Mouse (Mus musculus) hindbrain, embryonic 13.5 days (tissue): ENCODE measurements around the gene Hoxb13. TPM values are rescaled to one million over a fixed set of nuclear protein-coding genes. Genes with fewer than 3 reads are reported as not detected.

Source experiments
- ATAC-seq: fragments of 200-750 bp; cut with Nextera tagmentation; 2 replicates; pipeline ENCODE4 v1.8.0; 2017; ENCODE audit warnings: moderate TSS enrichment; ENCODE audit not compliant: low FRiP score
- H3K27ac ChIP-seq: fragments of 300-500 bp; sonication (generic); 2 replicates; pipeline ENCODE4 v1.5.1; 2015; ENCODE audit warnings: inconsistent platforms, mild to moderate bottlenecking, moderate library complexity
- H3K27me3 ChIP-seq: fragments of 300-500 bp; sonication (generic); 2 replicates; pipeline ENCODE4 v1.6.1; 2015; ENCODE audit warnings: mild to moderate bottlenecking, inconsistent platforms
- H3K36me3 ChIP-seq: fragments of 300-500 bp; sonication (generic); 2 replicates; pipeline ENCODE4 v1.6.1; 2015; ENCODE audit warnings: mild to moderate bottlenecking, inconsistent platforms
- H3K4me1 ChIP-seq: fragments of 300-500 bp; sonication (generic); replicated peaks from 2 replicates; pipeline ENCODE4 v1.6.1; 2015; ENCODE audit warnings: inconsistent platforms
- H3K4me2 ChIP-seq: fragments of 300-500 bp; sonication (generic); 2 replicates; pipeline ENCODE4 v1.6.1; 2015; ENCODE audit warnings: inconsistent platforms, mild to moderate bottlenecking, moderate library complexity
- H3K4me3 ChIP-seq: fragments of 300-500 bp; sonication (generic); 2 replicates; pipeline ENCODE4 v1.5.1; 2015; ENCODE audit warnings: mild to moderate bottlenecking, inconsistent platforms
- H3K9ac ChIP-seq: fragments of 300-500 bp; sonication (generic); 2 replicates; pipeline ENCODE4 v1.6.1; 2015; ENCODE audit warnings: mild to moderate bottlenecking, inconsistent platforms
- H3K9me3 ChIP-seq: fragments of 300-500 bp; sonication (generic); 2 replicates; pipeline ENCODE4 v1.6.1; 2016; ENCODE audit warnings: inconsistent platforms
- WGBS: fragments of 180-500 bp; shearing (Covaris S2); methylation state at CpG from one replicate; pipeline ENCODE4 v1.1.7; 2015; 5-methylcytosine and 5-hydroxymethylcytosine counted together
- polyA plus RNA-seq: library from polyadenylated mRNA; unstranded; fragments of >200 nt; fragmentation: Nextera tagmentation; extraction: Ambion mirVana; gene quantifications from 2 replicates; pipeline ENCODE4 v1.2.1, GENCODE M21; 2015

The Hoxb13 gene
- polyA plus RNA-seq: not detected in 2 replicates

DNA sequence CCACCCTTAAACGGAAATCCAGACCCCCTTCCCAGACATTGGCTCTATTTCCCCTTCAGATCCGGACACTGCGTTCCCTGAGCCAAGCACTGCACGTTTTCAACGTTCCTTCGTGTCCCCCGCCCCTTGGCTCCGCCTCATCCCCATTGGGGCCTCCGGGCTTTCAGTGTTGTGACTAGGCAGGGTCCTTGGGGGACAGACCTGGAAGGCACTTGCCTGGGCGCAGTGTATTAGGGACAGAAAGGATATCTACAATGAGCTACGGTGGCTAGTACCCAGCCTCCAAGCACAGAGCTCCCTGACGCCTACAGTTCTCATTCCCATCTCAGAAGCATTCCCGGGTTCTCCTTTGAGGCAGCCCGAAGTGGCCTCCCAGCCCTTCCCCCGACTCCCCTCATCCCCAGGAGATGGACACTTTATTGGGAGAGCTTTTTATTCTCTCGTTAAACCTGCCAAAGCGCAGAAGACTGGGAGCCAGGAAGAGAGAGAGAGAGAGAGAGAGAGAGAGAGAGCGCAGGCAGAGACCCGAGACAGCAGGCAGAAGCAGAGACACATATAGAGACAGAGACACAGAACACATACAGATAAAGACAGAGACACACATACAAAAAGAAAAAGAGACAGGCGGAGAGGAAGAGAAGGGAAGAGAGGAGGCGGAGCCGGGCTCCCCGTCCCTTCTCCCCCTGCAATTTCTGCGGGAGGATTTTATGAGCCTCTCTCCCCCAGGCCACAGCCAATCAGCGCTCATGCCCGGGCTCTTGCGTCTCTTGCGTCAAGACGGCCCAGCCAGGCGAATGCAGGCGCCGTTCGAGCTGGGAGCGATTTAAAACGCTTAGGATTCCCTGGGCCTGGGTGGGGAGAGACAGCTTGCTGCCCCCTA is at the start of gene Hoxb13:
TSS of gene Hoxb13 (plus strand) at position 796 of the 880 bp plus-strand sequence.
- no peaks in the 10 kb centered on the region for H3K36me3 ChIP-seq
- H3K9me3 ChIP-seq: no peaks in the 10 kb centered on the region
- H3K4me1 ChIP-seq: 0 out of 2 replicates have a peak, but pooled peaks cover 5% of the 10 kb centered on the region
- H3K4me2 ChIP-seq: no peak within 1 kb of the TSS
- WGBS: under 1% methylated on average over 29 of the region's 35 CpGs
- ATAC-seq: no peak
- peaks cover 99% of the 10 kb centered on the region for H3K27me3 ChIP-seq
- H3K4me3 ChIP-seq: no peak within 1 kb of the TSS; the same call in 1 of the 2 replicates
- no peak within 1 kb of the TSS for H3K27ac ChIP-seq
- H3K9ac ChIP-seq: no peak within 1 kb of the TSS

GRCm38 (mm10) chr11:96145622-96146270 is 48.4 kb upstream of the Hoxb13 start:
- 4% methylated on average over 15 of the region's 15 CpGs for WGBS
- peaks cover 10% of the 10 kb centered on the region; the same call in 1 of the 2 replicates for H3K4me1 ChIP-seq
- H3K4me3 ChIP-seq: 0 out of 2 replicates have a peak overlapping the region, but pooled peaks have one; percentile 7
- peaks cover 62% of the 10 kb centered on the region for H3K27me3 ChIP-seq
- H3K27ac ChIP-seq: no peak overlapping the region
- no peaks in the 10 kb centered on the region for H3K9me3 ChIP-seq
- peak overlapping the region; percentile 39; the same call in 1 of the 2 replicates for H3K9ac ChIP-seq
- 0 out of 2 replicates have a peak, but pooled peaks have one; percentile 54 for ATAC-seq
- H3K36me3 ChIP-seq: no peaks in the 10 kb centered on the region
- peak overlapping the region; percentile 36 for H3K4me2 ChIP-seq

DNA sequence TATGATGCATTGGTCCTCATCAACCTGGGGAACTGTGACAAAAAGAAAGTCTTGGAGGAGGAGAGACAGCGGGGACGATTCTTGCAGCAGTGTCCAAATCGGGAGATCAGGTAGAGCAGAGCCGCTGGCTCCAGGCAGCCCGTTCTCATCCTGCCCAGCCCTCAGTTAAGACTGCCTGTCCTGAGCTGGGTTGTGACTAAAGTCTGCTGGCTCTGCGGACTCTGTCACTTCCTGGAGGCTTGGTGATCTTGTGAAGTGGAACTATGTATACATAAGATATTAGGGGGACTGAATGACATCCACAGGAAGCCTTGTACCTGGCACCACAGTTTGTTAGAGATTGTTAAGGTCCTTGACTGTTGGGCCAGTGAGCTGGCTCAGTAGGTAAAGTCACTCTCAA is 46.6 kb upstream of the Hoxb13 start:
- no peak overlapping the region for H3K4me3 ChIP-seq
- no peak for ATAC-seq
- peaks cover 8% of the 10 kb centered on the region; the same call in 1 of the 2 replicates for H3K4me1 ChIP-seq
- no peak overlapping the region for H3K27ac ChIP-seq
- H3K4me2 ChIP-seq: no peak overlapping the region
- 81% methylated on average over 6 of the region's 6 CpGs for whole genome bisulfite sequencing
- no peaks in the 10 kb centered on the region for H3K9me3 ChIP-seq
- H3K27me3 ChIP-seq: peaks cover 73% of the 10 kb centered on the region
- no peaks in the 10 kb centered on the region for H3K36me3 ChIP-seq
- no peak overlapping the region for H3K9ac ChIP-seq

DNA sequence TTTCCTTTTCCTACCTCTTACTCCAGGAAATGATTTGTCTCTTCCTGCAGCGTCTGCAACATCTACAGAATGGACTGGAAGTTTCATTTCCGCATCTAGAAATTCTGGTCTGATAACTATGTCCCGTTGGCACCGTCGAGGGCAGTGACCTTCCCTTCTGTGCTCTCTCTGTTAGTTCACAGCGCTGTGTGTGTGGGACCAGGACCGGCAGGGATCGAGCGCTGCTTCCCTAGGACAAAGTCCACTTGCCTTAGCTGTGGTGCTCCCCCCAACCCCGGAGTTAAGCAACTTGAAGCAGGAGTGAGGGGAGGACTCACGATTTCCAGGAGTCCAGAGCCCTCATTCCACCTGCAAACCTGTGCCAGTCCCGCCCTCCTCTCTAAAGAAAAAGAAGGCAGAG is 29.3 kb upstream of the Hoxb13 start:
- no peak for ATAC-seq
- H3K27me3 ChIP-seq: peaks cover 81% of the 10 kb centered on the region
- WGBS: 68% methylated on average over 12 of the region's 12 CpGs

DNA sequence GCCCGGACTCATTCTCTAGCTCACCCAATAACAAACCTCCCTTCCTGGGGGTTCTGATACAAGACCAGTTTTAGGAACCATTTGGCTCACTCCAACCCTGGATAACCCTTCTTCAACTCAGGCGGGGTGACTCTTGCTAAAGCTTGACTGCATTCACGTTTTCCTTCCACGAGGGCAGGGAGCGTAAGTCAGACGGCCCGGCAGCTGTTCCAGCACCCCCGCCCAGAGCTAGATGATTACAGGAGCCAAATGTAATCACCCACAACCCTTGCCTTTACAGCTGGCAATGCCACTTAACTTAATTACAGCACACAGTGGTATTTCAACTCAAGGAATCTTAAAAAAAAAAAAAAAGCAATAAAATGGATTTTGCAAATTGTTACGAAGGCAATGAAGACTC is 26.0 kb upstream of the Hoxb13 start:
- H3K4me3 ChIP-seq: no peak overlapping the region
- no peaks in the 10 kb centered on the region for H3K9me3 ChIP-seq
- no peaks in the 10 kb centered on the region for H3K4me1 ChIP-seq
- H3K27me3 ChIP-seq: peaks cover 100% of the 10 kb centered on the region
- H3K36me3 ChIP-seq: no peaks in the 10 kb centered on the region
- no peak overlapping the region for H3K9ac ChIP-seq
- H3K27ac ChIP-seq: no peak overlapping the region
- no peak for ATAC-seq
- 37% methylated on average over 9 of the region's 9 CpGs for WGBS
- H3K4me2 ChIP-seq: no peak overlapping the region

More for the DNA sequence above, 29.3 kb upstream of the Hoxb13 start:
- Histone ChIP-seq H3K9me3 (no peaks in the 10 kb centered on the region), H3K4me3 (no peak overlapping the region), H3K4me2 (no peak overlapping the region), H3K27ac (no peak overlapping the region), H3K36me3 (no peaks in the 10 kb centered on the region), H3K9ac (no peak overlapping the region), H3K4me1 (no peaks in the 10 kb centered on the region)

GRCm38 (mm10) chr11:96169016-96169415 is 25.1 kb upstream of the Hoxb13 start:
- no peaks in the 10 kb centered on the region for H3K36me3 ChIP-seq
- no peak overlapping the region for H3K4me2 ChIP-seq
- no peak overlapping the region for H3K27ac ChIP-seq
- H3K4me1 ChIP-seq: no peaks in the 10 kb centered on the region
- H3K4me3 ChIP-seq: no peak overlapping the region
- no peaks in the 10 kb centered on the region for H3K9me3 ChIP-seq
- ATAC-seq: no peak
- H3K27me3 ChIP-seq: peaks cover 100% of the 10 kb centered on the region
- H3K9ac ChIP-seq: no peak overlapping the region
- 12% methylated on average over 7 of the region's 7 CpGs for WGBS

GRCm38 (mm10) chr11:96170711-96171379 is 23.3 kb upstream of the Hoxb13 start:
- H3K36me3 ChIP-seq: no peaks in the 10 kb centered on the region
- H3K4me1 ChIP-seq: no peaks in the 10 kb centered on the region
- no peak overlapping the region for H3K27ac ChIP-seq
- no peak for ATAC-seq
- no peak overlapping the region for H3K4me3 ChIP-seq
- H3K27me3 ChIP-seq: peaks cover 100% of the 10 kb centered on the region
- H3K4me2 ChIP-seq: no peak overlapping the region
- under 1% methylated on average over 20 of the region's 20 CpGs for WGBS
- no peak overlapping the region for H3K9ac ChIP-seq
- H3K9me3 ChIP-seq: no peaks in the 10 kb centered on the region

- H3K27ac ChIP-seq: no peak overlapping the region
- ATAC-seq: no peak
- 3% methylated on average over 3 of the region's 3 CpGs for WGBS
- H3K4me2 ChIP-seq: no peak overlapping the region
- no peaks in the 10 kb centered on the region for H3K4me1 ChIP-seq
- H3K4me3 ChIP-seq: no peak overlapping the region
- H3K27me3 ChIP-seq: peaks cover 100% of the 10 kb centered on the region
- no peaks in the 10 kb centered on the region for H3K36me3 ChIP-seq
- H3K9ac ChIP-seq: no peak overlapping the region
- no peaks in the 10 kb centered on the region for H3K9me3 ChIP-seq
Observed at GRCm38 (mm10) chr11:96171601-96172000, 22.5 kb upstream of the Hoxb13 start.

- H3K9me3 ChIP-seq: no peaks in the 10 kb centered on the region
- no peak overlapping the region for H3K27ac ChIP-seq
- H3K4me2 ChIP-seq: no peak overlapping the region
- no peak overlapping the region for H3K9ac ChIP-seq
- no peak overlapping the region for H3K4me3 ChIP-seq
- no peaks in the 10 kb centered on the region for H3K4me1 ChIP-seq
- ATAC-seq: no peak
- peaks cover 99% of the 10 kb centered on the region for H3K27me3 ChIP-seq
- WGBS: 1% methylated on average over 25 of the region's 25 CpGs
- no peaks in the 10 kb centered on the region for H3K36me3 ChIP-seq
Observed at GRCm38 (mm10) chr11:96172511-96173287, 21.4 kb upstream of the Hoxb13 start.

DNA sequence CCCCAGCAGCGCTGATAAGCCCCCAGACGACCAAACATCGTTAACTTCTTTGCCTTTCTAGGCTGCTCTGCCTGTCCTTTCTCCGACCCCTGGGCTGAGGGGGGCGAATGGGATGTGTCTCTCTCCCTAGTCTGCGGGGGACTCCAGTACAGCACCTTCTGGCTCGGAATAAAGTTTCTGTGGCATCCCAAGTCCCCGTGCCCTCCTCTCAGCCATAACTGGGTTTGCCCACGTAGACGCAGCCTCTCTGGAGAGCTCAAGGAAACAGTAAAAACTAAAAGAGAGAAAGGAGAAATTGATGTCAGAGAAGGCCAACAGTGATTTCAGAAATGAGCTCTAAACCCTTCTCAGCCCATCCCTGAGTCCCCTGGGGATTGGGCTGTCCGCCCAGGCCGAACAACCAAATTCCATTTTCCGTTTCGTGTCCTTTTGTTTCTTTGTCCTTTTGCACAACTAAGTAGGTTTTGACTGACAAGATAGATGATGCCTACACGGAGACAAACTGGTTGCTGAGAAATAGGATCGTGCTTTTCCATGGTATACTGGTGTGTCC is 20.8 kb upstream of the Hoxb13 start:
- Histone ChIP-seq H3K27ac (no peak overlapping the region), H3K27me3 (peaks cover 99% of the 10 kb centered on the region), H3K36me3 (no peaks in the 10 kb centered on the region), H3K9ac (no peak overlapping the region), H3K4me2 (no peak overlapping the region), H3K4me3 (no peak overlapping the region), H3K9me3 (no peaks in the 10 kb centered on the region), H3K4me1 (no peaks in the 10 kb centered on the region)
- no peak for ATAC-seq
- WGBS: 1% methylated on average over 16 of the region's 16 CpGs

DNA sequence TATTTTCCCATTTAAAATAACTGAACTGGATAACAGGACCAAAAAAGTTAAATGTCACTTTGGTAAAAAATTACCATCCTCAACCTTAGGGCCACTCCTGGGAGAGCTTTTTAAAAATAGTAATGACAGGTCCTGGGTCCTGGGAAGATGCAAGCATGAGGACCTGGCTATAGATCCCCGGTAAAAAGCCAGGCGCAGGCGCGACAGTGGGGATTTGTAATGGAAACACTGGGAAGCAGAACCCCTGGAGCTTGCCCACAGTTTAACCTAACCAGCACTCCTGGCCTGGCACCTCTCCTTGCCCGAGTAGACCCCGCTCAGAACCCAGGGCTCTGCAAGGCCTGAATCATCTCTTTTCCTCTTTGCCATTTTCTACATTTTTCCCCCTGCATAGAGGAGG is 19.2 kb upstream of the Hoxb13 start:
- H3K4me2 ChIP-seq: no peak overlapping the region
- H3K27ac ChIP-seq: no peak overlapping the region
- no peak overlapping the region for H3K4me3 ChIP-seq
- H3K36me3 ChIP-seq: no peaks in the 10 kb centered on the region
- no peaks in the 10 kb centered on the region for H3K4me1 ChIP-seq
- H3K27me3 ChIP-seq: peaks cover 99% of the 10 kb centered on the region
- no peak for ATAC-seq
- 2% methylated on average over 6 of the region's 6 CpGs for WGBS
- H3K9ac ChIP-seq: no peak overlapping the region
- no peaks in the 10 kb centered on the region for H3K9me3 ChIP-seq
